Mouse (Mus musculus) splenic B cell, adult 2 months (primary cell): Measurements from ENCODE around the gene Afg3l1.

Source experiments
- DNase-seq: peaks from one replicate; pipeline ENCODE4 v3.0.0-alpha.2; 2011; ENCODE audit warnings: low read depth, low spot score
- H3K27me3 ChIP-seq: 2 replicates; pipeline ENCODE4 v1.6.1; 2012; ENCODE audit warnings: mild to moderate bottlenecking, low read length, moderate library complexity, mixed read lengths; ENCODE audit not compliant: control insufficient read depth, poor library complexity, insufficient read depth, severe bottlenecking
- H3K36me3 ChIP-seq: 2 replicates; pipeline ENCODE4 v1.6.1; 2012; ENCODE audit warnings: mild to moderate bottlenecking, low read length, moderate library complexity, mixed read lengths; ENCODE audit not compliant: control insufficient read depth, poor library complexity, insufficient read depth, severe bottlenecking

Afg3l1 gene

DNA sequence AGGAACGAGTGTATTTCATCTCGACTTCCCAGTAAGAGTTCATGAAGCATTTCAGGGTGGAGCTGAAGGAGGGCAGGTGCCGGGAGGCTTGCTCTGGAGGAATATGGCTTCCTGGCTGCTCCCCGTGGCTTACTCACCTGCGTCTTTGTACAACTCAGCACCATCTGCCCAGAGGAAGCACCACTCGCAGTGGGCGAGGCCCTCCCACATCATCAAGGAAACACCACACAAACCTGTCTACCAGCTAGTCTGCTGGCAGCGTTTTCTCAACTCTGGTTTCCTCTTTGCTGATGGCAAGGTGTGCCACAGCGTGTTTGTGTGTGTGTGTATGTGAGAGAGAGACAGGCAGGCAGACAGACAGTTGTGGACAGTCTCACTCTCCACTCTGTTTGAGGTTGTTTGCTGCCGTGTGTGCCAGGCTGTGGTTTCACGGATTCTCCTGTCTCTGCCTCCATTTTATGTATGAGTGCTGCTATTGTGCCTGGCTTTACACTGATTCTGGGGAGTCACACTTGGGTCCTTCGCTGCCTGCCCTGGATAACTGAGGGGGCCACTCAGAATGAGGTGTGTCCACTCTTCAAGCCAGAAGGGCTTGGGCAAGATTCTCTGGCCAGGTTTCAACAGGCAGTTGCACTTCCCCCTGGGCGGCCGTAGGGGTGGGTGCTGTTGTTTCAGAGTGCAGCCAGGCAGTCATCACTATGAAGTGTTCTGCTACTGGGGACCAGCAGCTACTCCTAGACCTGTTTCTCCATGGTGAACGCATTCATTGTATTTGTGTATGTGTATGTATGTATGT is 13.8 kb downstream of the Afg3l1 start:
- no peak for DNase-seq
- H3K27me3 ChIP-seq = no peaks in the 10 kb centered on the region
- H3K36me3 ChIP-seq = peaks cover 30% of the 10 kb centered on the region

DNA sequence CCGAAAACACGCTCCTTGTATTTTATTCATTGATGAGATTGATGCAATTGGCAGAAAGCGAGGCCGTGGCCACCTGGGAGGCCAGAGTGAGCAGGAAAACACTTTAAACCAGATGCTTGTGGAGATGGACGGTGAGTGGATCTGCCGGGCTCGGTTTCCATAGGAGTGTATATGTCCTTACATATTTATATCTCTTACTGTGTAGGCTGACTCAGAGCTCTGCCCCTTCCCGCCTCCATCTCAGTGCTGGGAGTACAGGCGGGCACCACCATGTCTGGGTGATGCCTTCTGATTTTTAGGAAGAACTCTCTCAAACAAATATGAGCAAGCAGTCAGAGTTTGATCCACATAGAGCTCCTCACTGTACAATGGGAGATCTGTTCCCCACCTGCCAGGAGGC is 15.2 kb downstream of the Afg3l1 start:
- Histone ChIP-seq H3K36me3 (peaks cover 34% of the 10 kb centered on the region), H3K27me3 (no peaks in the 10 kb centered on the region)
- no peak for DNase-seq

DNA sequence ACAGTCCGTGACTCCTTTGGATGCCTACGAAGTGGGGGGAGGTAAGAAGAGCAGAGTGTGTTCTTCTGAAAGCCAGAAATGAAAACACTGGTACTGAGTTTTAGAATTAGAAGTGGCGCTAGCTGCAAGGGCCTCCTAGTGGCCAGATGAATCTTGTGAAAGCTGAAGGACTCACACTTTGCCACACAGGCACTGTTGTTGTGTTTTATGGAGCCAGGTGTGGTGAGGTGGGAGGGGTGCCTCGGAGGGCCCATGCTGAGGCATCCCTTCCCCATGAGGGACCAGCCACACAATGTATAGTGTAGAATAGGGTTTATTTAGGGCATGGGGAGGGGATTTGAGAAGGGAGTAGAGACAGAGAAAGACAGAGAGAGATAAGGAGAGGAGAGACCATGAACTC is 20.0 kb downstream of the Afg3l1 start:
- peaks cover 34% of the 10 kb centered on the region for H3K36me3 ChIP-seq
- DNase-seq = no peak
- H3K27me3 ChIP-seq = no peaks in the 10 kb centered on the region

DNA sequence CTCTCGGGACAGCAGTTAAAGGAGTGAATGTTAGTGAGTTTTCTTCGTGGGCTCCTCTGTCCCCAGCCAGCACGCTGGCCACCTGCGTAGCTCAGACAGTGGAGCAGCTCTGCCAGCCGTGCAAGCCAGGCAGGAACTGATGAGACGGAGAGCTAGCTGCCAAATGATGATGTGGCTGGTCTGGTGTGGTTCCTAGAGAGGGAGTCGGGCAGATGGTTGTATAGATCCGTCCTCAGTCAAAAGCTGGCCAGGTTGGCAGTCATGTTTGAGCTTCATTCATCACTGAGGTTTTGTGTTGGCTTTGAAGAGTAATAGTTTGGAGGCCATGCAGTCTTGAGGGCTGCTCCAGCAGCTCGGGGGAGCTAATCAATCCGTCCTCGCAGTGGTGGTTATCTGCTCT is 21.3 kb downstream of the Afg3l1 start:
- no peak for DNase-seq
- H3K36me3 ChIP-seq = peaks cover 37% of the 10 kb centered on the region
- no peaks in the 10 kb centered on the region for H3K27me3 ChIP-seq

DNA sequence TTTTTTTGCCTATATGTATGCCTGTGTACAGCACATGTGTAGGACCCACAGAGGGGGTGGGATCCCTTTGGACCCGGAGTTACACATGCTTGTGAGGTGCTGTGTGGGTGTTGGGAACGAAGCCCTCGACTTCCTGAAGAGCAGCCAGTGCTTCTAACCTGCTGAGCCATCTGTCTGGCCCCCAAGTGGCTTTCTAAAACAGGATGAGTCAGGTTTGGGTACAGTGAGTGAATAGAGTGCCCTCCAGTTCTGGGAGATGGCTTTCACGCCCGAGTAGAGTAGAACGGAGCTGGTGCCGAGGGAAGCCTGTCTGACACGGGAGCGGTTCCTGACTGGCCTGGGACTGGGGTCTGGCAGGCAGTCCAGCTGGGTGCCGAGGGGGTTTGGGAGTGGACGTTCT is 21.9 kb downstream of the Afg3l1 start:
- DNase-seq = no peak
- H3K36me3 ChIP-seq = peaks cover 34% of the 10 kb centered on the region
- no peaks in the 10 kb centered on the region for H3K27me3 ChIP-seq

DNA sequence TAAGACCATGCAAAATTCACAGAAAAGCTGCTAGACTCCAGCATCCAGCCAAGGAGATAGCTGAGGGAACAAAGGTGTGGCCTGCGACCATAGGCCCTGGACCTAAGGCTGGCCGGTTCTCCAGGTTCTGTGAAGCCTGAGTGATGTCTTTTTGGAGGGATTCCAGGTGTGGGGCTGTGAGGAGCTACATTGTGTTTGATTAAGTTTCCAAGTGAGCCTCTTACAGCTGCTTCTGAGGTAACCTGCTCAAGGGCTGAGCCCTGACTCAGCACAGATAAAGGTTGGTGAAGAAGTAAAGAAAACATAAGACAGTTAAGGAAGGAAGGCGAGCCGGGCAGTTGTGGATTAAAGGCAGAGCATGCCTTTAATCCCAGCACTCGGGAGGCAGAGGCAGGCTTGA is 24.5 kb downstream of the Afg3l1 start:
- no peak for DNase-seq

DNA sequence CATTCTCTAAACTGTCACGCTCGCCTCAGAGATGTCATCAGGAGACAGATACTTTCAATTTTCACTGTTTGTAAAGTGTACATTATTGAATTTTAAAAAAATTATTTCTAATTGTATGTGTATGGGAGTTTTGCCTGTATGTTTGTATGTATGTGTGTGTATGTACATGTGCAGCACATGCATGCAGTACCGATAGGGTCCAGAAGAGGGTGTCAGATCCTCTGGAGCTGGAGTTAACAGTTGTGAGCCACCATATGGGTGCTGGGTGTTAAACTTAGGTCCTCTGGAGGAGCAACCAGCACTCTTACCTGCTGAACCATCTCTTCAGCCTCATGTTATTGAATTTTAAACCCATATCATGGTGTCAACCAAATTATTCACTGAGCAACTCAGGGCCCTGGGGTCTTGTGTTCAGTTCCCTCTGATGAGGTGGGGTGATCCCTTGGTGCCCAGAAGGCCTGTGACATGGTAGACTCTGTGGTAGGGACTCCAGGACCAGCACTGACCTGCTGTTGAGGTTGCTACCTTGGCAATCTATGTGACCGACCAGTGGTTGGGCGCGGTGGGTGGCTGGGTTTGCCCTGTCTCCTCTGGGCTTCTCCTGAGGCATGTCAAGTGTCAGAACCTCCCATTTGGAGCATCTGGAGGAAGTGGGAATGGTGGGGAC is 26.2 kb downstream of the Afg3l1 start:
- Histone ChIP-seq H3K27me3 (no peaks in the 10 kb centered on the region), H3K36me3 (peaks cover 17% of the 10 kb centered on the region)
- peak; percentile 19 for DNase-seq

More for the DNA sequence above, 24.5 kb downstream of the Afg3l1 start:
- Histone ChIP-seq H3K27me3 (no peaks in the 10 kb centered on the region), H3K36me3 (peaks cover 17% of the 10 kb centered on the region)

DNA sequence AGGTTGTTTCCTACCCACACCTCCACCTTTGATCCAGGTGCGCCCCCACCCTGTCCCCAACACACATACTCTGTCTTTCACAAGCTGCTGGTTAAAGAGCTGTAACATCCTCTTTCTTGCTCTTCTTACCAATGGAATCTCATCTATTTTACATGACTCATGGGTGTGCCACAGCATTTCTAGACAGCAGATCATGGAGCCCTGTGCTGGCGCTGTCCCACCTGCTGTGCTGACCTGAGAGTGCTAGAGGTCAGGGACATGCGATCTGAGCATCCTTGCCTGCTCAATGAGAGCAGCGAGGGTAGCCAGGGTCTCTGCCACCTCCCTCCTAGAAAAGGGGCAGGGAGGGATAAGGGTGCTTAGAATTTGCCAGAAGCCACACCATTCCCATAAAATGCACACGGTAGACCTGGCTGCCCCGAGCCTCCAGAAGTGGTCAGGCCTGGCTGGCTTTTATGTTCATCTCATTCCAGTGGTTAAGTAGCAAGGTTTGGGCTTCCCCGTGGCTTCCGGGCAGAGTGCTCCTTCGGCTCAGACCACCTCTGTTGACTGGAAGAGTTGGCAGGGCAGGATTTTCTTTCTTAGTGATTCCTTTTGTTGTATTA is 27.0 kb downstream of the Afg3l1 start:
- no peak for DNase-seq
- H3K27me3 ChIP-seq = no peaks in the 10 kb centered on the region
- peaks cover 17% of the 10 kb centered on the region for H3K36me3 ChIP-seq

DNA sequence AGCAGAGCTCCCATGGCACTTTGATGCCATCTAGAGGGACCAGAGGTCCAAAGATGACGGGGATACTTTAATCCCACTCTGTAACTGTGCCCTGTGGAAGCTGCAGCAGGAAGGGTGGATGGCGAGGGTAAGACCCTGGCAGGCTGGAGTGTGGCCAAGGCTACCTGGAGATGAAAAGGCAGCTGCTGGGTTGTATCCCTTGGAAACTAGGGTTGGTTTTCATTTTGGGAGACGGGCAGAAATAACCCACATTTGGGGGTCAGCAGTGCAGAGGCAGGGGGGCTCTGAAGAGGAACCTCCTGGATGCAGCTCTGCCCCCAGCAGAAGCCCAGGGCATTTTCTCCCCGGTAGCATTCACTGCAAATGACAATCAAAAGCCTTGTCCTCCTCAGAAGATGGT is 27.6 kb downstream of the Afg3l1 start:
- H3K36me3 ChIP-seq = peaks cover 16% of the 10 kb centered on the region
- no peak for DNase-seq
- H3K27me3 ChIP-seq = no peaks in the 10 kb centered on the region

DNA sequence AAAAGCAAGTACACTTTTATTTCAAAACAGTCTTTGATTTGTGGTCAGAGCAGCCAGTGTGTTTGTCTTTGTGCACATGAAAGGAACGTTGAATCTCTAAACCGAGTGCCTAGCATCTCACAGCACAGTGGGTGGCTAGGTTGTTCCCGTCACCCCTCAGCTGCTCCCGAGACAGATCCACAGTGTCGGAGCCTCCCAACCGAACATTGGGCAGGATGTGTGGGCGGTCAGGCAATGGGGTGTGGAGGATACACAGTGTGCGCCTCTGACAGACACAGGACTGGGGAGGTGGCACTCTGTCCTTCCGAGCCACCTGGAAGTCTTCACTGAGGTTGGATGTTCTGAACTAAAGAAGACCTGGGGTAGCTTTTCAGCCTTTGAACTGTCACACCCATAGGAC is 28.0 kb downstream of the Afg3l1 start:
- DNase-seq = no peak
- Histone ChIP-seq H3K27me3 (no peaks in the 10 kb centered on the region), H3K36me3 (peaks cover 14% of the 10 kb centered on the region)

DNA sequence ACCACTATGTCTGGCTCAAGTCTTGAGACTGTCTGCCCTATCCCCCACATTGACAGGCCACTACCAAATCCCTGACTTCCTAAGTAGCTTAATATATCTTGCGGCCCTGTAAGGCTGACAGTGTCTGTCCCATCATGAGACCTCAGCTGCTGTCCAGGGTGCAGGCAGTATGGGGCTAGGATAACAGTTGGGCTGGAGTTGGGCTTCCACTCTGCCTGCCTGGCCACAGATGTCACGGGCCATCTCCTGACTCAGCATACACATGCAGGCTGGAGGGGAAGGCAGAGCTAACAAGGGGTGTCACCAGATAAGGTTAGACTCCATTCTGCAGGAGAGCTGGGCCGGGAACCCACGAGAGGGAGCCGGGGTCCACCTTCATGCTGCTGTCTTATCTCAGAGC is 29.4 kb downstream of the Afg3l1 start:
- Histone ChIP-seq H3K36me3 (peaks cover 7% of the 10 kb centered on the region), H3K27me3 (no peaks in the 10 kb centered on the region)
- DNase-seq = no peak

DNA sequence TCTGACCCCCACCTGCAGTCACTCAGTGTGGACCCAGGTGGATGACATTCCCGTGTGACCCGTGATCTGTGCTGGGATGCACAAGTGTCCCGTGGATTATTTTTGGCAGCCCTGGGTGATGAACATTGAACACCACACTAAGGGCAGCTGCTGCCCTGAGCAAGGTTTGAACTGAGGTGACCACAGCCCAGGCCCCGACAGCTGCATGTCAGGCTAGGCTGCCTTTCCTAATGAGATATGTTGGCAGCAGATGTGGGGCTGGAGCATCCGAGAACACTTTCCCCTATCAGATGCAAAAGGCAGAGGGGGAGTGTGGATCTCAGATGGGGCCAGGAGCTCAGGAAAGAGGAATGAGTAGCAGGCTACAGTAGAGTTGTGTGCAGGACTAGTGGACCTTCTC is 33.1 kb downstream of the Afg3l1 start:
- H3K27me3 ChIP-seq = 0 out of 2 replicates have a peak, but pooled peaks cover 1% of the 10 kb centered on the region
- no peak for DNase-seq
- H3K36me3 ChIP-seq = no peaks in the 10 kb centered on the region

DNA sequence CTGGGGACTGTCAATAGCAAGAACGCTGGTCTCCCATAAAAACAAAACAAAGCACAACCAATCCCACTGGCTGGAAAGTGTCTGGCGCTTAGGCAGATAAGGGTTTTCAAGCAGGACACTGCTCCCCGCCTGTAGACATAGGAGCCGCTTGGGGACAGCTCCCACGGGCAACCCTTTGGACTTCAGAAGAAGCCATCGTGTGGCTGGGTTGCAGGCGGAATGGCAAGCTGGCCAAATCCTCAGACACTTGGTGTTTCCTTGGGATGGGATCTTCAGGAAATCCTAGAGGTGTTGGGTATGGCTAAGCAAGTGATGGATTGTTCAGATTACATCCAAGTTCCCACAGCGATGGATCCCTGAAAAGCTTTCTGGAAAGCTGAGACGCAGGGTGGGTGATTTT is 36.4 kb downstream of the Afg3l1 start:
- DNase-seq = no peak
- H3K27me3 ChIP-seq = 0 out of 2 replicates have a peak, but pooled peaks cover 1% of the 10 kb centered on the region
- no peaks in the 10 kb centered on the region for H3K36me3 ChIP-seq

DNA sequence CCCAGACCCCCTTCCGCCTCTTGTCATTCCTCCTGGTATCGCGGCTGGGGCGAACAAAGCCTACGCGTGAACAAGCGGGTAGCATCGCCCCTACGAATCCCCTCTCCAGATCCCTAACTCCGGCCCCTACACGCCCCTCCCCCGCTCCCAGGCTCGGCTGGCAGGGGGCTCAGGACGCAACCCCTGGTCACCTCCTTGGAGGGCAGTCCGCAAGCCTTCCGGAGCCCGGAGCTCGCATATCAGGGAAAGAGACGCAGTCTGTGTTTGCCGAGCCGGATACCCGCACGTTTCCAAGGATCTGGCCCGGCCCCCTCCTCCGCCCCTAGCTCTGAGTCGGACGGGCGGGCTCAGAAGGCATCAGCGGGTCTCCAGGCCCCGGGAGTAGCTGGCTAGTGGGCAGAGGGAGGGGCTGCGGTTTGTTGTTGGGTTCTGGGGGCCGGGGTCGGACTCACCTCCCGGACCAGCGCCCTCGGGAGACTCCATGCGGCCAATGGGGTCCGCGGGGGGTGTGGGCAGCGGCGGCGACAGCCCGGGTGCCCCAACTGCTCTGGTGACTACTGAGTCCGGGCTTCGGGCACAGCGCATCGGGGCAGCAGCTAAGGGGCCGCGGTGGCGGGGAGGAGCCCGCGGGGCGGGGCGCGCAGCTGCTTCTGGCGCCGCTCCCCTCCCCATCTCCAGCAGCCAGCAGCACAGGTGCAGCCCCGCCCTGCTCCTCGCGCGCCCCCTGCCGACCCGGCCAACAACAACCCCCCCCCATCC is 37.3 kb downstream of the Afg3l1 start, which contains the start of gene Dbndd1:
Gene Dbndd1, minus strand, starts transcription at position 683 of the 759 bp plus-strand sequence.
- peak; percentile 38 for DNase-seq
- H3K27me3 ChIP-seq = 0 out of 2 replicates have a peak, but pooled peaks cover 1% of the 10 kb centered on the region
- no peaks in the 10 kb centered on the region for H3K36me3 ChIP-seq
